Mouse (Mus musculus): ENCODE data around the gene Tex33. TPM values are rescaled to one million over a fixed set of nuclear protein-coding genes. Genes with fewer than 3 reads are reported as not detected.

The Tex33 gene
- polyA plus RNA-seq (2014; fragmentation: Illumina TruSeq; extraction: RNeasy Lipid Tissue Mini Kit (QIAGEN cat#74804); ENCODE audit: low read depth, low replicate concordance): not detected

GRCm38 (mm10) chr15:78395478-78395962 lies at the start of gene Tex33:
Gene Tex33, minus strand, starts transcription at chr15:78395912.

GRCm38 (mm10) chr15:78428391-78429138 lies 32.9 kb upstream of the Tex33 start, which contains the start of gene Kctd17:
Gene Kctd17, plus strand, starts transcription at chr15:78428564.

GRCm38 (mm10) chr15:78406293-78406934 lies 10.7 kb upstream of the Tex33 start, which contains the start of gene Mpst:
Gene Mpst, plus strand, starts transcription at chr15:78406416.

GRCm38 (mm10) chr15:78405517-78406211 lies 10.0 kb upstream of the Tex33 start, which contains the start of gene Tst:
Gene Tst, minus strand, starts transcription at chr15:78405907.

Other genes with a start within 250 kb of the Tex33 start
- 4.1 TPM for gene Ift27, start 221.8 kb downstream of the Tex33 start, polyA plus RNA-seq (2014; fragmentation: Illumina TruSeq; extraction: RNeasy Lipid Tissue Mini Kit (QIAGEN cat#74804); ENCODE audit: low read depth, low replicate concordance)
- gene Pvalb, start 189.5 kb downstream of the Tex33 start, polyA plus RNA-seq (2014; fragmentation: Illumina TruSeq; extraction: RNeasy Lipid Tissue Mini Kit (QIAGEN cat#74804); ENCODE audit: low read depth, low replicate concordance): not detected
- not detected for gene Ncf4, start 151.1 kb downstream of the Tex33 start, polyA plus RNA-seq (2014; fragmentation: Illumina TruSeq; extraction: RNeasy Lipid Tissue Mini Kit (QIAGEN cat#74804); ENCODE audit: low read depth, low replicate concordance)
- gene Csf2rb2, start 90.2 kb downstream of the Tex33 start, polyA plus RNA-seq (2014; fragmentation: Illumina TruSeq; extraction: RNeasy Lipid Tissue Mini Kit (QIAGEN cat#74804); ENCODE audit: low read depth, low replicate concordance): 0.42 TPM
- 1.1 TPM for gene Csf2rb, start 70.2 kb downstream of the Tex33 start, polyA plus RNA-seq (2014; fragmentation: Illumina TruSeq; extraction: RNeasy Lipid Tissue Mini Kit (QIAGEN cat#74804); ENCODE audit: low read depth, low replicate concordance)
- gene Tst, start 10.0 kb upstream of the Tex33 start, polyA plus RNA-seq (2014; fragmentation: Illumina TruSeq; extraction: RNeasy Lipid Tissue Mini Kit (QIAGEN cat#74804); ENCODE audit: low read depth, low replicate concordance): 15.5 TPM
- 9.0 TPM for gene Mpst, start 10.5 kb upstream of the Tex33 start, polyA plus RNA-seq (2014; fragmentation: Illumina TruSeq; extraction: RNeasy Lipid Tissue Mini Kit (QIAGEN cat#74804); ENCODE audit: low read depth, low replicate concordance)
- gene Kctd17, start 32.7 kb upstream of the Tex33 start, polyA plus RNA-seq (2014; fragmentation: Illumina TruSeq; extraction: RNeasy Lipid Tissue Mini Kit (QIAGEN cat#74804); ENCODE audit: low read depth, low replicate concordance): not detected
- 15.9 TPM for gene Tmprss6, start 72.7 kb upstream of the Tex33 start, polyA plus RNA-seq (2014; fragmentation: Illumina TruSeq; extraction: RNeasy Lipid Tissue Mini Kit (QIAGEN cat#74804); ENCODE audit: low read depth, low replicate concordance)
- gene Il2rb, start 99.4 kb upstream of the Tex33 start, polyA plus RNA-seq (2014; fragmentation: Illumina TruSeq; extraction: RNeasy Lipid Tissue Mini Kit (QIAGEN cat#74804); ENCODE audit: low read depth, low replicate concordance): 0.11 TPM
- gene C1qtnf6, start 135.5 kb upstream of the Tex33 start, polyA plus RNA-seq (2014; fragmentation: Illumina TruSeq; extraction: RNeasy Lipid Tissue Mini Kit (QIAGEN cat#74804); ENCODE audit: low read depth, low replicate concordance): 0.26 TPM
- gene Sstr3, start 148.8 kb upstream of the Tex33 start, polyA plus RNA-seq (2014; fragmentation: Illumina TruSeq; extraction: RNeasy Lipid Tissue Mini Kit (QIAGEN cat#74804); ENCODE audit: low read depth, low replicate concordance): not detected
- 1.2 TPM for gene Rac2, start 176.9 kb upstream of the Tex33 start, polyA plus RNA-seq (2014; fragmentation: Illumina TruSeq; extraction: RNeasy Lipid Tissue Mini Kit (QIAGEN cat#74804); ENCODE audit: low read depth, low replicate concordance)
- 1.4 TPM for gene Cyth4, start 201.1 kb upstream of the Tex33 start, polyA plus RNA-seq (2014; fragmentation: Illumina TruSeq; extraction: RNeasy Lipid Tissue Mini Kit (QIAGEN cat#74804); ENCODE audit: low read depth, low replicate concordance)